Mouse (Mus musculus) ovary, adult 18-20 months (tissue): ENCODE data around the gene Cab39l.

ENCODE experiments used
- DNase-seq: peaks from one replicate; pipeline ENCODE4 v3.0.0; 2022; ENCODE audit warnings: low spot score, mixed read lengths

Gene Cab39l

GRCm38 (mm10) chr14:59506139-59506538 is 65.4 kb downstream of the Cab39l start:
- no peak for DNase-seq

GRCm38 (mm10) chr14:59513922-59514444 is 73.2 kb downstream of the Cab39l start:
- no peak for DNase-seq

GRCm38 (mm10) chr14:59525843-59526242 is 85.1 kb downstream of the Cab39l start:
- no peak for DNase-seq

- no peak for DNase-seq
Measured at GRCm38 (mm10) chr14:59530801-59531200, 90.0 kb downstream of the Cab39l start.

- no peak for DNase-seq
Measured at GRCm38 (mm10) chr14:59532986-59533385, 92.2 kb downstream of the Cab39l start.

GRCm38 (mm10) chr14:59533908-59534307 is 93.1 kb downstream of the Cab39l start:
- no peak for DNase-seq

GRCm38 (mm10) chr14:59537829-59538432 is 97.2 kb downstream of the Cab39l start:
- no peak for DNase-seq

- DNase-seq = no peak
Measured at GRCm38 (mm10) chr14:59540230-59540629, 99.5 kb downstream of the Cab39l start.

GRCm38 (mm10) chr14:59540761-59541160 is 100.0 kb downstream of the Cab39l start:
- DNase-seq = no peak

- DNase-seq = no peak
Measured at GRCm38 (mm10) chr14:59543158-59543826, 102.5 kb downstream of the Cab39l start.

- DNase-seq = no peak
Measured at GRCm38 (mm10) chr14:59543956-59544355, 103.2 kb downstream of the Cab39l start.

GRCm38 (mm10) chr14:59546162-59546880 is 105.5 kb downstream of the Cab39l start:
- DNase-seq = no peak

GRCm38 (mm10) chr14:59547530-59547929 is 106.8 kb downstream of the Cab39l start:
- no peak for DNase-seq

- no peak for DNase-seq
Measured at GRCm38 (mm10) chr14:59548532-59548931, 107.8 kb downstream of the Cab39l start.

GRCm38 (mm10) chr14:59549106-59549505 is 108.3 kb downstream of the Cab39l start:
- DNase-seq = peak; percentile 27

- DNase-seq = peak; percentile 31
Measured at GRCm38 (mm10) chr14:59550841-59551240, 110.1 kb downstream of the Cab39l start.

- DNase-seq = no peak
Measured at GRCm38 (mm10) chr14:59551956-59552355, 111.2 kb downstream of the Cab39l start.

- DNase-seq = no peak
Measured at GRCm38 (mm10) chr14:59554025-59554424, 113.3 kb downstream of the Cab39l start.

- DNase-seq = no peak
Measured at GRCm38 (mm10) chr14:59555018-59555417, 114.2 kb downstream of the Cab39l start.

- peak; percentile 33 for DNase-seq
Measured at GRCm38 (mm10) chr14:59555928-59556531, 115.3 kb downstream of the Cab39l start.

GRCm38 (mm10) chr14:59557071-59557470 is 116.3 kb downstream of the Cab39l start:
- no peak for DNase-seq

- no peak for DNase-seq
Measured at GRCm38 (mm10) chr14:59557886-59558285, 117.1 kb downstream of the Cab39l start.
